8 mouse cellular contexts compared by ENCODE assay signal in genomic region chr11:69948763-69949150, GRCm38 (mm10). TPM values are rescaled to one million over a fixed set of nuclear protein-coding genes. Genes with fewer than 3 reads are reported as not detected.
DNase-seq lines count a peak whose midpoint lies in the region; ATAC-seq lines count a peak whose summit lies in the region.

No protein-coding gene starts in this region.

- H3K4me1 ChIP-seq in intestine, embryonic 15.5 days (replicated peaks): peaks cover 12% of the 10 kb centered on the region; the same call in 1 of the 2 replicates

- peak; percentile 87 for DNase-seq in adrenal gland, adult 2 months
- peak; percentile 93 for DNase-seq in embryo, embryonic 11 days
- DNase-seq in gastrocnemius, postnatal 36 days: peak; percentile 86 to 89
- peak; percentile 76 to 91 for DNase-seq in left cerebral cortex, postnatal 14 days (ENCODE audit: low spot score in 2 of 2)
- peak; percentile 40 for DNase-seq in right cerebral cortex, postnatal 25 days
- peak; percentile 81 for DNase-seq in yolk sac, embryonic 10.5 days (ENCODE audit: low spot score)

- peak; percentile 45 for ATAC-seq in intestine, embryonic 15.5 days
- peak; percentile 61 for ATAC-seq in megakaryocyte-erythroid progenitor cell, adult 5-6 weeks (replicated peaks; ENCODE audit: low FRiP score, low TSS enrichment, poor library complexity, severe bottlenecking)

- peak overlapping the region; percentile 78 for H3K4me2 ChIP-seq in intestine, embryonic 15.5 days (replicated peaks)

- peak overlapping the region; percentile 51 for H3K27ac ChIP-seq in intestine, embryonic 15.5 days

- peaks cover 6% of the 10 kb centered on the region; the same call in 1 of the 2 replicates for H3K36me3 ChIP-seq in intestine, embryonic 15.5 days

- under 1% methylated on average over 14 of the region's 14 CpGs for WGBS in intestine, embryonic 15.5 days

- H3K9me3 ChIP-seq in intestine, embryonic 15.5 days: no peaks in the 10 kb centered on the region

- intact Hi-C loops in gastrocnemius, postnatal 36 days (cut with DNase I): loop anchor here (1.0 kb wide), 1 partner anchor 14 kb away; no protein-coding TSS in a partner anchor
- intact Hi-C loops in left cerebral cortex, postnatal 14 days (cut with DNase I): loop anchor here (2.0 kb wide), 1 partner anchor 14 kb away; the partner anchor contains the start of gene Ybx2

- H3K4me3 ChIP-seq in intestine, embryonic 15.5 days (replicated peaks): peak overlapping the region; percentile 48

- H3K9ac ChIP-seq in intestine, embryonic 15.5 days: peak overlapping the region; percentile 36; the same call in 1 of the 2 replicates

- no peaks in the 10 kb centered on the region for H3K27me3 ChIP-seq in intestine, embryonic 15.5 days (replicated peaks)

RNA-seq across cellular contexts. Expression of gene Slc2a4, which starts 0.8 kb away (rescaled TPM):
- total RNA-seq in adrenal gland, adult 2 months (2021): 100 to 1,000 TPM in 1 of 2 experiments, 10 to 100 TPM in 1; 84.2 to 119 TPM
- polyA plus RNA-seq in adrenal gland, adult 2 months (2012; rRNA removed): 138 and 142 TPM in 2 replicates
- total RNA-seq in gastrocnemius, postnatal 36 days (2021): 100 to 1,000 TPM; 382 to 407 TPM
- polyA plus RNA-seq in intestine, embryonic 15.5 days (2015; fragmentation: Nextera tagmentation; extraction: Ambion mirVana): 20.4 and 21.8 TPM in 2 replicates
- total RNA-seq in left cerebral cortex, postnatal 14 days (2021): 1 to 10 TPM; 1.9 to 2.4 TPM
- 0.15 and 5.2 TPM in 2 replicates for total RNA-seq in megakaryocyte-erythroid progenitor cell, adult 5-6 weeks (2014; fragmentation: Nextera tagmentation)
- 0.19 and 0.88 TPM in 2 replicates for total RNA-seq in megakaryocyte-erythroid progenitor cell, adult 5-6 weeks (2017)

RNA-seq across cellular contexts. Expression of gene Ybx2, which starts 13.2 kb away (rescaled TPM):
- total RNA-seq in adrenal gland, adult 2 months (2021): 10 to 100 TPM; 12.9 to 20.0 TPM
- polyA plus RNA-seq in adrenal gland, adult 2 months (2012; rRNA removed): 21.8 and 41.4 TPM in 2 replicates
- 10 to 100 TPM in 1 of 2 experiments, 1 to 10 TPM in 1; 5.4 to 10.6 TPM for total RNA-seq in gastrocnemius, postnatal 36 days (2021)
- 2.5 and 3.1 TPM in 2 replicates for polyA plus RNA-seq in intestine, embryonic 15.5 days (2015; fragmentation: Nextera tagmentation; extraction: Ambion mirVana)
- 10 to 100 TPM in 1 of 2 experiments, 1 to 10 TPM in 1; 8.4 to 11.3 TPM for total RNA-seq in left cerebral cortex, postnatal 14 days (2021)
- total RNA-seq in megakaryocyte-erythroid progenitor cell, adult 5-6 weeks (2014; fragmentation: Nextera tagmentation): 2.2 TPM in 1 of 2 replicates, not detected in the other
- total RNA-seq in megakaryocyte-erythroid progenitor cell, adult 5-6 weeks (2017): not detected in 2 replicates

RNA-seq across cellular contexts. Expression of gene Cldn7, which starts 15.8 kb away (rescaled TPM):
- total RNA-seq in adrenal gland, adult 2 months (2021): under 1 TPM in 1 of 2 experiments, not detected in 1; 0.78 TPM
- polyA plus RNA-seq in adrenal gland, adult 2 months (2012; rRNA removed): 0.11 and 0.32 TPM in 2 replicates
- not detected for total RNA-seq in gastrocnemius, postnatal 36 days (2021)
- 977 and 1,030 TPM in 2 replicates for polyA plus RNA-seq in intestine, embryonic 15.5 days (2015; fragmentation: Nextera tagmentation; extraction: Ambion mirVana)
- not detected for total RNA-seq in left cerebral cortex, postnatal 14 days (2021)
- total RNA-seq in megakaryocyte-erythroid progenitor cell, adult 5-6 weeks (2014; fragmentation: Nextera tagmentation): not detected in 2 replicates
- total RNA-seq in megakaryocyte-erythroid progenitor cell, adult 5-6 weeks (2017): not detected in 2 replicates

RNA-seq across cellular contexts. Expression of gene Eif5a, which starts 27.0 kb away (rescaled TPM):
- total RNA-seq in adrenal gland, adult 2 months (2021): 100 to 1,000 TPM; 572 to 622 TPM
- polyA plus RNA-seq in adrenal gland, adult 2 months (2012; rRNA removed): 180 and 225 TPM in 2 replicates
- 100 to 1,000 TPM; 402 to 432 TPM for total RNA-seq in gastrocnemius, postnatal 36 days (2021)
- polyA plus RNA-seq in intestine, embryonic 15.5 days (2015; fragmentation: Nextera tagmentation; extraction: Ambion mirVana): 1,625 and 1,693 TPM in 2 replicates
- total RNA-seq in left cerebral cortex, postnatal 14 days (2021): 100 to 1,000 TPM; 468 to 473 TPM
- total RNA-seq in megakaryocyte-erythroid progenitor cell, adult 5-6 weeks (2014; fragmentation: Nextera tagmentation): 1,285 and 1,514 TPM in 2 replicates
- total RNA-seq in megakaryocyte-erythroid progenitor cell, adult 5-6 weeks (2017): 1,032 and 1,474 TPM in 2 replicates

RNA-seq across cellular contexts. Expression of gene Ctdnep1, which starts 32.2 kb away (rescaled TPM):
- 100 to 1,000 TPM; 130 to 136 TPM for total RNA-seq in adrenal gland, adult 2 months (2021)
- polyA plus RNA-seq in adrenal gland, adult 2 months (2012; rRNA removed): 106 and 117 TPM in 2 replicates
- 100 to 1,000 TPM; 171 to 246 TPM for total RNA-seq in gastrocnemius, postnatal 36 days (2021)
- 23.2 and 26.3 TPM in 2 replicates for polyA plus RNA-seq in intestine, embryonic 15.5 days (2015; fragmentation: Nextera tagmentation; extraction: Ambion mirVana)
- 100 to 1,000 TPM; 115 TPM for total RNA-seq in left cerebral cortex, postnatal 14 days (2021)
- total RNA-seq in megakaryocyte-erythroid progenitor cell, adult 5-6 weeks (2014; fragmentation: Nextera tagmentation): 181 and 216 TPM in 2 replicates
- 9.8 and 38.6 TPM in 2 replicates for total RNA-seq in megakaryocyte-erythroid progenitor cell, adult 5-6 weeks (2017)

Comparison
In these comparisons a context has a peak if more than half of its experiments do, and no peak if none do; other contexts are left out.
1. Peak in every context shown above with its lines: DNase-seq, ATAC-seq, H3K4me3 ChIP-seq and H3K27ac ChIP-seq.
2. DNase-seq: peak in every context shown above with its lines; median percentile 93 in embryo, embryonic 11 days; 88 in gastrocnemius, postnatal 36 days; 87 in adrenal gland, adult 2 months; 84 in left cerebral cortex, postnatal 14 days; 81 in yolk sac, embryonic 10.5 days; 40 in right cerebral cortex, postnatal 25 days.
3. RNA of gene Slc2a4, which starts 0.8 kb away (total RNA-seq): 382 to 407 TPM in gastrocnemius, postnatal 36 days and 84.2 to 119 TPM in adrenal gland, adult 2 months; 0.15 to 5.2 TPM in megakaryocyte-erythroid progenitor cell, adult 5-6 weeks and 1.9 to 2.4 TPM in left cerebral cortex, postnatal 14 days; every median in the first group is over 10 times any median in the second.